Mouse (Mus musculus) lung, postnatal 4 days (tissue): ENCODE data around the gene Gm340.
A peak's percentile ranks its signal among the peaks of the same experiment; 100 is the strongest.

Source experiments
- DNase-seq, 2 experiments: peaks; one replicate each; pipeline ENCODE4 v3.0.0; 2021

Gene Gm340

DNA sequence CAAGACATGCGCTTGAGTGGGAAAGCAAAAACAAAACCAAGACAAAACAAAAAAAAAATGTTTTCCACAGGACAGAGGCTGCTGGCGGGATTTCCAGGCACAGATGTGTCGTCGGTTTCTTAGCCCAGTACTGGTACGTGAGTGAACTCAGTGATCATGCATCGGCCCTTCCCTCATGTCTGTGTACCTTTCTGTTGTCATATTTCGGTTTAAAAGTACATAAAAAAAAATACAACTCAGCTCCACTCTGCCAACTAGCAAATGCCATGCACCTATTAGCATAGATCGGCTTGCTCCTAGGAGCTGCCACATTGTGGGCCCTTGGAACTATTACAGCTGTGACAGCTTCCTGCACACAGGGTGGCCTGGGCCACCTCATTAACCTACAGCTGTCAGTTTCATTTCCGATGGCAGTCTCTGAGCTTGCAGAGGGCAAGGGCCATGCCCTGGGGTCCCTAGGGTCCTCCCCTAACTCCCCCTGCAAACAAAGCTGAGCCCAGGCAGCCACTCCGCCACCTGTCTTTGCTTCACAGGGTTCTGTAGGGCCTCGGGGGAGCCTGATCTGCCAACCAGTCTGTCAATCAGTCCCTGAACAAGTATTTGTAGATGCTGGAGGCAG, 33.5 kb downstream of the Gm340 start:
- DNase-seq, result peak; percentile 18 to 56

DNA sequence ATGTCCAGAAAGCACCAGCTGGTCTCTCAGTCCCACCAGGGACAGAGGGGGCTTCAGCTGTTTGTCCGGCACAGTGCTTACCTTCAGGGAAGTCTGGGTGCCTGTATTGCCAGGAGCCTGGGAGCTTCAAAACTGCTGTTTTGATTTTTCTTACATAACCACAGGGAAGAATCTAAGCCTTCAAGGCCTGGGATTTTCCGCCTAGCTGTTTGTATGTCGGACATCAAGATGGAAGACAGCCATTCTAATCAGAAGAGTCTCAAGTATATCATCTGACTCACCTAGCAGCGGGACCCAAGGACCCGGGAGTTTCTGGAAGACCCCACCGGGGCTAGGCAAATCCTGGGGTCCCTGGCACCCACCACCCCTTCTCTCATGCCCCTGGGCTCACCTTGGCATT, 34.1 kb downstream of the Gm340 start:
- no peak for DNase-seq

DNA sequence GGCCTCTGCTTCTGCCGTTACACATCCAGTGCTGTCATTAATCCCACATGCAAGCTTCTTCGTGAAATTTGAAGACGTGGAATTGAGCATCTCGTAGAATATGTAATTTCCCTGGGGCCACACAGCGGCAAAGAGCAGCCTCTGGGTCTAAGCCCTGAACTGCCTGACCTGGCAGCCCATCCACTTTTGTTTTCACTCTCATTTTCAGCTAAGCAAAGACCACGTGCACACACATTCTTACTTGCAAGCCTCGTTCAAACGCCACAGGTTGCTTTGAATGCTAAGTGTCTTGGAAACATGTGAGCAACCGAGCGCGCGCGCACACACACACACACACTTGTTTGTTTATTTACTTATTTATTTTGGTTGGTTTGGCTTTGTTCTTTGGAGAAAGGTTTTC, 34.9 kb downstream of the Gm340 start:
- DNase-seq, result no peak

DNA sequence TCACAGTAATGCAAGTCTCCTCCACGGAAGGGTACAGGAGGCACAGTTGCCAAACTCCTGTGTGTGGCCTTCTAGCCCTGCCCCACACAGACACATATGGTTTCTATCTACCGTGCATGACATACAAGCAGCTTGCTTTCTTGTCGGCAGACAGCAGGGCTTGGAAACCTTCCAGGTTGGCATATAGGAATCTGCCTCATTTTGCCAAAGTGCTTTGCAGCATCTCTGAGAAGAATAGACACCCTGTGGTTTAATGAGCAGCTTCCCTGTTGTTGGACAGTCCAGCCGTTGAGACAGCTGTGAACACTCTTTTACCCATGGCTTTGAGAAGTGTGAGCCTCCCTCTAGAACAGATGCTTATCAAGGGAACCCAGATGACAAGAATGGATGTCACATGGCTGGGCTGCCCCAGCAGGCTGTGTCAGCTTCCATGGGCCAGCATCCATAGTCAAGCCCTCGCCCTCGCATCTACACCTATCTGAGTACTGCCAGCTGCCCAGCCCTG, 36.0 kb downstream of the Gm340 start:
- DNase-seq, result no peak

DNA sequence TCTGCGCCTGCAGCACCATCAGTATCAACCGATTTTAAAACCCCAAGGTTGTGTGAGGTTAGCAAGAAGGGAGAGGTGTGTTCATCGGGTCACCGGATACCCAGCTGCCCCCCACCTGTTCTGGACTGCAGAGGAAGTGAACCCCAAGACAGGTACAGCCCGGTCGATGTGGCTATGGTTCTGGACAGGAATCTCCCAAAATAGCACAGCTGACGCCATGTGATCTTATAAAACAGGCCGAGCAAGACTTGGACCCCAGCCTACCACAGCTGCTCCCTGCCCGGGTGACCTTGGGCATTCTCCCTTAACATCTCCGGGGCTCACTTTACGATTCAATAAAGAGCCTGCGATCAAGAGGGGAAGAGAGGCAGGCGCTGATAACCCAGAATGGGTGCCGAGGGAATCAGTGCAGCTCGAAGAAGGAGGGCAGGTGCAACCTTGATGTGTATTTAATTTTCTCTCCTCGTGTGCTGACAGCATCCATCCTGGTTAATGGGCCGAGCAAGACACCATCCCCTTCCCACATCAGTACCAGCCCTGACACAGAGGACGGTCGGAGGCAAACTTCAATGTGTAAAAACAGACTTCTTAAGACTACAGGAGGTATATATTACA, 36.7 kb downstream of the Gm340 start:
- DNase-seq, result no peak

DNA sequence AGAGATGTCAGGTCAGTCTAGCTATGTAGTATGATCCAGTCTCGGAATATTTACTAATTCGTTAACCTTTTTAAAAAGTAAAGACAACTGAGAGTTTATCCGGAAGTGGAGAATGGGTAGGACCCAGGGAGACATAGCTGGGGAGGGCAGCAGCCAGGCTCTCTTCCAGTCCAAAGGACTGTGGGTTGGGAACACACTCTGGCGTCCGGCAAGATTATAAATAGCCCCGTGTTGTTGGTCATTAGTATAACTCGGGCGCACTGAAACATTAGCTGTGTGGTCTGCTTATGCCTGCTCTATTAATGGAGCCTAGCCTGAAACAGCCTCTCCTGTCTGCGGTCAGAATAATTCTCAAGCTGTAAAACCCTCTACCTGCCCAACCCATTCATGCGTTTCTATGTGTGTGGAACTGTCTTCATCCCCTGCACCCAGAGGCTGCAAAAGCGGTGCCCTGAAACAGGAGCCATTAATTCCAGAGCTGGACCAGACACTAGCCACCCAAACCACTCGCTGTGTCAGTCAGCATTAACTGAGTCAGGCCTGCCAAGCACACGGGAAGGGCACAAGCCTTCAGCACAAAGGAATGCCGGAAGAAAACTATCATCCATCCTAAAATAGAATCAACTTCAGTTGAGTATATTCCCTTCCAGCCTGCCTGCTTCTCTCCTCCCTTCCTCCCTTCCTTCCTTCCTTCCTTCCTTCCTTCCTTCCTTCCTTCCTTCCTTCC, 38.4 kb downstream of the Gm340 start:
- no peak for DNase-seq

DNA sequence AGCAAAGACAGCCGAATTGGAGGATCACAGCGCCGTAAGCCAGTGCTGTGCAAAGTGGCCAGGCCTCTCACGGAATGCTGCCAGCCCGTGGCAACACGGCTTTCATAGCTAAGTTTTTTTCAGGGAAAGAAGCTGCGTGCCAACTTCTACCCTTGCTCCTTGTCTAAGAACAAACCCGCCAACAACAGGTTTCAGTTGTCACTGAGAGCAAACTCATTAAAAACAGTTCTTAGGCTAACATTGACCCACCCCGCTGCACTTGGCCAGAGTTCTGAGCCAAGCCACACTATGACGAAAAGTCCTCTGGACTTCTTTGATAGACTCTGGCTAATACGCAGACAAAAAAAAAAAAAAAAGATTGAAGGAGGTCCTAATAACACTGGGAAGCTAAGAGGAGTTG, 46.8 kb downstream of the Gm340 start:
- DNase-seq, result peak in 1 of 2 experiments; percentile 31

DNA sequence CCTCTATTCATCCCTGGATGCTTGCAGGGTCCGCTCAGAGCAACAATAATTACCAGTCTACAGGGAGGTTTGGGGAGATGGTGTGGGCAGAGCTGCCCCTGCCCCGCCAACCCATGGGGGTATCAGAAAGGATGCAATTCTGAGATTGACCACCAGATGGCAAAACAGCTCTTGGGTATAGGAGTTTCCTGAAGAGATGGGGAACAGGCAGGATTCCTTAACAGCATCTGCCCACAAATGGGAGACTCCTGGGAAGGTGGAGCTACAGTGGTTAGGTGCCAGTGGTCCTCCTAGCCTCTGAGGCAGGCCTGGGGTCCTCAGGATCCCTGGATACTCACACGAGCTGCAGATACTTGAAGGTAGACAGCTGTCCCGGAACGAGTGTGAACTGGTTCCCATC, 47.4 kb downstream of the Gm340 start:
- DNase-seq, result peak in 1 of 2 experiments; percentile 60

DNA sequence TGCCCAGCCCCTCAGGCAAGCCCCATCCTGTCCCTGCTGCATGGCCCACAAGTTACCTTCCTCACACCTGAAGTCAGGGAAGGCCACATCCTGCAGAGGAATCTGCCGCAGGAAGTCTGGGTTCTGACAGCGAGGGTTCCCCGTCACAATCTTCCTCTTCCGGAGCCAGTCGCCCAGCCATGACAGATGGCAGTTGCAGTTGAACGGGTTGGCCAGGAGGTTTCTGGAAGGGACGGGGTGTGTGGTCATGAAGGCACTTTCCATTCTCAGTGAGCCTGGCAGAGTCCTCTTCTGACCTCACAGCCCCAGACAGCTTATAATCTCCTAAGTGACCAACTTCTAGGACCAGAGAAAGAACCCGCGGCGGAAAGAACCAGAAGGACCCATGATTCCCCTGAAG, 51.9 kb downstream of the Gm340 start:
- DNase-seq, result no peak

DNA sequence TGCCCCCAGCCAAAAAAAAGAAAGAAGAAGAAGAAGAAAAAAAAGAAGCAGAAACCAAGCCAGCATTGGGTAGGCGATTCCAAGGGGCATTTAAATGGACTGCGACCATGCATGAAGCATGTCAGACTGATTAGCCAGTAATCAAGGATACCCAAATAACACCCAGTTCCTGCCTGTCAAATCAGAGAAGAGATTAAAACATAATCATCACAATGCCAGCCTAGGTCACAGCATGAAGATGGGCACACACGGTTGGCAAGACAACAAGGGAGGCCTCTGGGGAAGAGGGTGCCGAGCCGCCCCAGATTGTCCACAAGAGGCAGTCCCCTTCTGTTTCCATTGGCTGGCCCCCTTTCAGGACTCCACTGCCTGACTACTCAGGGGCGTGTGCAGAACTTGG, 52.8 kb downstream of the Gm340 start:
- DNase-seq, result no peak
